Mouse (Mus musculus) myocyte (in vitro differentiated cells): ENCODE measurements at regions not wholly inside any gene's neighbourhood (a gene's known extent, or its start where the extent isn't known, plus 50 kb on each side); places are given as distances from the start of the nearest gene placed in this dataset.

Experiments
- MAX ChIP-seq: IDR thresholded peaks from one replicate; pipeline ENCODE4 v1.6.1; 2011; ENCODE audit warnings: low read depth, mild to moderate bottlenecking, control low read depth
- MYOD1 ChIP-seq, 3 experiments: IDR thresholded peaks; one replicate each; pipeline ENCODE4 v1.6.1; 2011; ENCODE audit warnings: control low read depth in 2 of 3, low read depth in 2 of 3, mild to moderate bottlenecking in 2 of 3, moderate library complexity in 1 of 3; ENCODE audit not compliant: insufficient read length in 2 of 3, control insufficient read depth in 1 of 3
- POLR2A ChIP-seq: IDR thresholded peaks from one replicate; pipeline ENCODE4 v1.6.1; 2011; ENCODE audit warnings: low read depth, mild to moderate bottlenecking, control low read depth, moderate library complexity; ENCODE audit not compliant: insufficient read length
- TCF12 ChIP-seq: IDR thresholded peaks from one replicate; pipeline ENCODE4 v1.6.1; 2011; ENCODE audit warnings: mild to moderate bottlenecking, control low read depth; ENCODE audit not compliant: poor library complexity, insufficient read depth, severe bottlenecking
- TCF3 ChIP-seq: IDR thresholded peaks from one replicate; pipeline ENCODE4 v1.6.1; 2011; ENCODE audit warnings: low read depth, control low read depth; ENCODE audit not compliant: insufficient read length

- TF ChIP-seq TCF3 (no peak), MYOD1 (IDR thresholded peaks at IDR 0.05; ENCODE audit: control insufficient read depth in 1 of 3, insufficient read length in 2 of 3, low read depth in 2 of 3) (no peak), POLR2A (no peak), TCF12 (no peak), MAX (no peak)
These were observed 161.5 kb downstream of the Dact1 start for GRCm38 (mm10) chr12:71470983-71471715.
